Mouse (Mus musculus): Measurements from ENCODE around the gene Coa4. TPM values are rescaled to one million over a fixed set of nuclear protein-coding genes. Genes with fewer than 3 reads are reported as not detected.
A peak's percentile ranks its signal among the peaks of the same experiment; 100 is the strongest.

Coa4 gene
- total RNA-seq, 2 experiments from 2014 or later: 6.6 to 7.3 TPM

GRCm38 (mm10) chr7:100503076-100503475 is 33.8 kb upstream of the Coa4 start:
- no peak for DNase-seq (ENCODE audit: low spot score in 2 of 2)

GRCm38 (mm10) chr7:100504740-100505487 is 32.0 kb upstream of the Coa4 start:
- DNase-seq (ENCODE audit: low spot score in 2 of 2): no peak

- DNase-seq (ENCODE audit: low spot score in 2 of 2): no peak
These were observed 30.4 kb upstream of the Coa4 start for GRCm38 (mm10) chr7:100506494-100506893.

- DNase-seq (ENCODE audit: low spot score in 2 of 2): no peak
These were observed 28.2 kb upstream of the Coa4 start for GRCm38 (mm10) chr7:100508670-100509069.

GRCm38 (mm10) chr7:100511602-100512001 is 25.3 kb upstream of the Coa4 start:
- DNase-seq (ENCODE audit: low spot score in 2 of 2): no peak

- peak in 1 of 2 experiments; percentile 25 for DNase-seq (ENCODE audit: low spot score in 2 of 2)
These were observed 22.3 kb upstream of the Coa4 start, which contains the start of gene Dnajb13 for GRCm38 (mm10) chr7:100514573-100514972. TSS of gene Dnajb13 (minus strand) at chr7:100514960.

- no peak for DNase-seq (ENCODE audit: low spot score in 2 of 2)
These were observed 16.7 kb upstream of the Coa4 start for GRCm38 (mm10) chr7:100520204-100520603.

- DNase-seq (ENCODE audit: low spot score in 2 of 2): peak; percentile 83 to 92
These were observed 16.1 kb upstream of the Coa4 start for GRCm38 (mm10) chr7:100520663-100521285.

- DNase-seq (ENCODE audit: low spot score in 2 of 2): no peak
These were observed 14.6 kb upstream of the Coa4 start for GRCm38 (mm10) chr7:100522222-100522621.

- no peak for DNase-seq (ENCODE audit: low spot score in 2 of 2)
These were observed 12.2 kb upstream of the Coa4 start for GRCm38 (mm10) chr7:100524669-100525068.

- DNase-seq (ENCODE audit: low spot score in 2 of 2): no peak
These were observed 6.1 kb upstream of the Coa4 start for GRCm38 (mm10) chr7:100530766-100531165.

GRCm38 (mm10) chr7:100533503-100533902 is 3.4 kb upstream of the Coa4 start:
- no peak for DNase-seq (ENCODE audit: low spot score in 2 of 2)

- no peak for DNase-seq (ENCODE audit: low spot score in 2 of 2)
These were observed 2.7 kb upstream of the Coa4 start for GRCm38 (mm10) chr7:100534216-100534615.

- no peak for DNase-seq (ENCODE audit: low spot score in 2 of 2)
These were observed 1.0 kb upstream of the Coa4 start for GRCm38 (mm10) chr7:100535831-100536230.

- DNase-seq (ENCODE audit: low spot score in 2 of 2): no peak
These were observed 640 bp downstream of the Coa4 start for GRCm38 (mm10) chr7:100537519-100537902.

- no peak for DNase-seq (ENCODE audit: low spot score in 2 of 2)
These were observed 2.6 kb downstream of the Coa4 start for GRCm38 (mm10) chr7:100539516-100539915.

- no peak for DNase-seq (ENCODE audit: low spot score in 2 of 2)
These were observed 7.6 kb downstream of the Coa4 start for GRCm38 (mm10) chr7:100544437-100544836.

- DNase-seq (ENCODE audit: low spot score in 2 of 2): no peak
These were observed 10.8 kb downstream of the Coa4 start for GRCm38 (mm10) chr7:100547631-100548030.

- DNase-seq (ENCODE audit: low spot score in 2 of 2): no peak
These were observed 12.9 kb downstream of the Coa4 start for GRCm38 (mm10) chr7:100549796-100550195.

- DNase-seq (ENCODE audit: low spot score in 2 of 2): peak; percentile 49 to 50
These were observed 13.6 kb downstream of the Coa4 start for GRCm38 (mm10) chr7:100550338-100551007.

GRCm38 (mm10) chr7:100554939-100555338 is 18.1 kb downstream of the Coa4 start:
- no peak for DNase-seq (ENCODE audit: low spot score in 2 of 2)

GRCm38 (mm10) chr7:100555431-100555951 is 18.6 kb downstream of the Coa4 start:
- peak; percentile 40 to 61 for DNase-seq (ENCODE audit: low spot score in 2 of 2)

Data from left cerebral cortex, adult 18-20 months (tissue).